Mouse (Mus musculus) thymus, postnatal 25 days (tissue): ENCODE data around the gene Eif4e.

ENCODE experiments used
- DNase-seq: peaks from one replicate; pipeline ENCODE4 v3.0.0; 2022

Eif4e gene

GRCm38 (mm10) chr3:138526073-138526915 lies at the start of gene Eif4e:
TSS of gene Eif4e (plus strand) at chr3:138526179.
- peak; percentile 45 for DNase-seq

DNA sequence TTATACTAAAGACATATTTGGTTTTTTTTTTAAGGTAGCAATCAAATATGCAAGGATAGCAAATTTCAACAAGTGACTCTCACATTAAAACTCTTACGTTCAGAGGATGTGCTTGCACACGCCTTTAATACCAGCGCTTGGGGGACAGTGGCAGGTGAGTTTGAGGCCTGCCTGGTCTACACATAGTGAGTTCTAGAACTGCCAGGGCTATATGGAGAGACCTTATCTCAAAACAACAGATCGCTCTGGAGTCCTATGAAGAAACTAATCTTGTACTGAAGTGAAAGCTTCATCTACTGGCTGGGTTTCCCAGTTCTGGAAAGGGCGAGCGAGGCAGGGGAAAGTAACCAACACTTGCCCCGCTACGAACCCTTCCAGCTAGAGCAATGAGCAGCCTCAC lies 46.5 kb upstream of the Eif4e start:
- no peak for DNase-seq

DNA sequence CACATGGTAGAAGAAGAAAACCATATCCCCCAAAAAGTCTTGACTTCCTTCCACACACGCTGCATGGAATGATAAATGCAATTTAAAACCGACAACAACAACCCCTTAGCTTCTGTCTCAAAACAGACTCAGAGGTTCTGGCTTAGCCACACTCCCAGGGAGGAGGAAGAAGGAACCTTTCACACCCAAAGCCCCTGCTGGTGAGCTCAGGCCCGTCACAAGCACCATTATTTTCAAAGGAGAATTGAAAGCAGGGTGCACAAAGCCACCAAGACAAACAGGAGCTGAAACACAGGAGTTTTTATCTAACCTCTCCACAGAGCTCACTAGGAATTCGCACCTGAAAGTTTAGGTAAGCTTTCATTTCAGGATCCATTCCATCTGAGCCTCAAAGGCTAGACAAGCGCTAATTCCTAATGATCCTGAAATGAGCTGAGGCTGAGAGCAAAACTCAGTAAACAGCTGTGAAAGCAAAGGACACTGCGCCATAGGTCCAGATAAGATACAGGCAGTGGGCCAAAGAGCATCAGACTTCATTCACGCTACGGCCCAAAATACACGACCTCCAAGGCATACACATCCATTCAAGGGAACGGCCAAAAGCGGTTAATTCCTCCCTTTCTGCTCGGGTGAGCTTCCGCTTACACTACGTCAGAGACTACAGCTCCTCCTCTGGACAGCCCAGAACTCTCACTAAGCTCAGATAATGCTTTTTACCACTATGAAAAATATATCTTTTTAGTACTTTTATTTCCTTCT lies 44.3 kb upstream of the Eif4e start:
- DNase-seq = no peak

DNA sequence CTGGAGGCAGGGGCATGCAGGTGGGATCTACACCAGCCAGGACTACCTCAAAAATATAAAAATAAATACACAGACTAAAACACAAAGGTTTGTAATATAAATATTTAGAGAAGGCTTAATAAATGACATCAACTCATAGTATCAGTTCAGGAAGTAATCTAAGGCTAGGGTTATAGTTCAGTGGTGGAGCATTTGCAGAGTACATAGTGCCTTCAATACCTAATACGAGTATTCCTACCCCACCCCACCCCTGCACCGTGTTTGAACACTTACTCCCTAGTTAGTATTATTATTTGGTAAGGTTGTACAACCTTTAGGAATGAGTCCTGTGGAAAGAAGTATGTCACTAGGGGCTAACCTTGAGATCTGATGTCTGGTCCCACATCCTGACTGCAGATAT lies 42.7 kb upstream of the Eif4e start:
- no peak for DNase-seq

DNA sequence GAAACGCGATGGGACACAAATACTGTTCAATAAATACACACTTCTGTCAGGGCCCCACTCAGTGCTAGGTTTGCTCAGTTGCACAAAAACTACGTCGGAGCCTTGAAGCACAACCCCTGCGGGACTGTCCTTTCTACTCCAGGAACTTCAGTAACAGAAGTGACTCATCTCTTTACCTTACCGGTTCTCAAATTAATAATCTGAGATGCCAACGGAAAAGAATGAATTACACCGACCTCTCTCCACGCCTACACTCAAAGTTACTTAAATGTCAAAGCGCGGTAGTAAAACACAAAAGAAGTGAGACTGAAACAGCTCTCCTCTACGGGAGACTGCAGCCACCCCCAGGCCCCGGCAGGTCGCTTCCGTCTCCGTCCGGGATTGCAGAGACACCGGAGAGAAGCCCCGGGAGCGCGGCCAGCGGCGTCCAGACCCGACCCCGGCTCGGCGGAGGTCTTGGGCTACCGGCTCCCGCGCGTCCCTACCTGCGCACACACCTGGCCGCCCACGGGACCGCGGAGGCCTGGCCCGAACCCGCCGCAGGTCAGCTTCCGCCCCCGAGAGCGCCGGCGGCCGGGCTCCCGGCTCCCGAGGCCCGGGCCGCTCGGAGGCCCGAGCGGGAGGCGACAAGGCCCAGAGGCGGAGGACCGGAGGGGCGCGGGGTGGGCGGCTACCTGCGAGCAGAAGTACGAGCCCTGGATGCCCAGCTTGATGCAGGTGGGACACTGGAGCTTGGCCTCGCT lies 37.2 kb upstream of the Eif4e start:
- no peak for DNase-seq

- peak; percentile 98 for DNase-seq
These were observed 36.5 kb upstream of the Eif4e start, which contains the start of gene Metap1 for GRCm38 (mm10) chr3:138489327-138490033. TSS of gene Metap1 (minus strand) at chr3:138489515.

- DNase-seq = peak; percentile 3
These were observed 36.0 kb upstream of the Eif4e start for GRCm38 (mm10) chr3:138490034-138490337.

- no peak for DNase-seq
These were observed 32.3 kb upstream of the Eif4e start for GRCm38 (mm10) chr3:138493668-138494067.

- DNase-seq = no peak
These were observed 31.4 kb upstream of the Eif4e start for GRCm38 (mm10) chr3:138494565-138494964.

DNA sequence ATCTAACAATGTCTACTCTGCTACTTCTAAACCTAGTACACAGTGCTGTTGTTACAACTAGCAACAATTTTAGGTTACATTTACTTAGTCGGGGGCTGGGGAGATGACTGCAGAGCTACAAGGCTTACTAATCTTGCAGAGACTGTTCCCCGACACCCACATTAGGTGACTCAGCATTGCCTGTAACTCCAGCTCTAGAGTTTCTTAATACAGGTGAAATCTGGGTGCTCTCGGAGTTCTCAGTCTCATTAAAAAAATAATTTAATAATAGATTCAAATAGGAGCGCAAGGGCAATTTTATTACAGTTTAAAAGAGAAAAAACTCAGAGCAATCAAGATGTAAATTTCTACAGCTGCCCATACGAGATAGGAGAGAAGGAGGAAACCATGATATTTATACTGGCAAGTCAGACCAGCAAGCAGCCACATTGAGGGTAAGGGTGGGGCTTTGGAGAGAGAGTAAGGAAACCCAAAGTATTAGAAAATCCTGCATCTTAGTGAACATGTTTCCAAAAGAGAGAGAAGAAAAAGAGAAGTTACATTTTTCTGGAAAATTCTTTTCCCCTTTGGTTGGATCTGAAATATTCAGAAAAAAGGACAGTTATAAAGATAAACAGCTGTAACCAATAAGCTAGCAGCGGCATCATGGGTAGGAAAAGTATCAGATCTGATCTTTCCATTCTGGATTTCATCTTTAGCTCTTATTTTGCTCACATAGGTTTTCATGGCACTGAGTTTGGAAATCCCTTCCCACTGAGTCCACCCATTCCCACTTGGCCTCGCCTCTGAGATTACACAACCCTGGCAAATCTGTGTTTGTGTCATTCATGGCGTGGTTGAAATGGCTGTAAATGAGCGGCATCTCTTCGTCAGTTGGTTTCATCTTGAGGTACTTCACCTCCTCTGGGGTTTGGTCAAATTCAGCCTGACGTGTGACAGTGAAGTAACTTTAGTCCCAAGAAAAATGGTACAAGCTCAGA lies 30.5 kb upstream of the Eif4e start:
- DNase-seq = no peak

- no peak for DNase-seq
These were observed 27.2 kb upstream of the Eif4e start for GRCm38 (mm10) chr3:138498731-138499130.

DNA sequence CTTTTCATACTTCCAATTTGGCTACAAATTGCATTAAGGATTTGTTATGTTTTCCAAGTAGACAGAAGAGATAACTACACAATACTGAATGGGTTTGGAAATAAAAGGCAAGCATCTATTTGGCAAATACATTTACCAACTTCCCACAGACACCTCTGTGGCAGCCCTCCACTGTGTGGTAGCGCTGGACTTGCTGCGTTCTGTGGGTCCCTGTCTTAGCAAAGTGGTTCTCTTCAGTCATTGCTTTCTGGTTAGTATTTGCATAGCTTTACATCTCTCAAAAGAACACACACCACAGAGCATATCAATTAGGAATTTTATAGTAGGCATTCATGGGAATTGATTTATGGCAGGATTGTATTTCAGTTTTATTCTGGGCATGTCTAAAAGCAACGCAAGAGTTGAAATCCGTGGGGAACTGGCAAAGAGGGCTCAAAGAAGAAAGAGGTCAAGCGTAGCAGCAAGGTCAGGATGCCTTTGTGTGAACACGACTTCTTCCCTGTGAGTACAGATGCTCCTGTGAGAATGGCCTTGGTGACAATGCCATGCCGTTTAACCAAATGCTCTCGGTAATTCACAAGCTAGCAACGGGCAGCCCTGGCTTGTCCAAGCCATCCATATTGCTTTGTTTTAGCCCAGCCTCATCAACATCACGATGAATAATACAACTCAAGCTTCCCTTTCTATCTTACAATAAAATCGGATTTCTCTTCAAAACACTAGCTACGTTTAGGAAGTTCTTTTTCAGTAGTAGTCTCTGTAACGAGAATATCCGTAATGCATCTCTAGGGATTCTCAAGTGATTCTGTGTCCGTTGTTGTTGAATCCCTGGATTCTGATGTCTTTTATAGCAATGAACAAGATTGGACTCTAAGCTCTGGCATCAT lies 25.9 kb upstream of the Eif4e start:
- DNase-seq = no peak

DNA sequence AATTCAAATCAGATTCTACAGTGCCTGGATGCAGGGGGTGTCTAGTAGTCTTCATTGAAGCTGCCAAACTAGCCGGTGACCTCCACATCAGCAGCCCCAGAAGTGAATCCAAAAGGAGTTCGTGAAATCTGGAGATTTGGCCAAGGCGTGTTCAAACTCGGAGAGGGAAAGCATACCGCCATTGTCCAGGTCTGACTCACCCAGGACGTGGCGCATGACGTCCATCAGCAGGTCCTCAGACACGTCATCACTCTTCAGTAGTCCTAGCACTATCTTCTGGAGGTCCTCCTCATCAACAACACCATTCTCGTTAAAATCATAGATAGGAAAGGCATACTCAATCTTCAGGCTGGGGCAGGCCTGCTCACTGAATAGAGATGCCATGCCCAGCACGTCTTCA lies 22.2 kb upstream of the Eif4e start:
- DNase-seq = no peak

DNA sequence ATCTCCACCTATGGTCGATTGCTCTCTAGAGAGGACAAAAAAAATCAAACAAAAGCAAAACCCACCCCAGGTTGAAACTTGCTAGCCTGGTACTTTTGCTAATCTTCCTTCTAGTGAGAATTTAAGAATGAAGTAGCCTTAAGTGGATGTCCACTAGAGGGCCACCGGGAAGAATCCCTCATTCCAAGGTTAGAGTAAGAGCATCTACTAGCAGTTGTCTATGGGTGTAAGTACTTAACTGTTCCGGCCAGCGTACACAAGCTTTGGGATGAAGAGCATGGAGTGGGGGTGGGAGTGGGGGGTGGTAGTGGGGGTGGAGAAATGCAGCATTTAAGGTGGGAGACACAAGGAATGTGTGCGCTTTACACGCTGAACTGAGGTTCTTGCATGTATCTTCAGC lies 19.2 kb upstream of the Eif4e start:
- no peak for DNase-seq

- no peak for DNase-seq
These were observed 16.4 kb upstream of the Eif4e start for GRCm38 (mm10) chr3:138509581-138509980.

DNA sequence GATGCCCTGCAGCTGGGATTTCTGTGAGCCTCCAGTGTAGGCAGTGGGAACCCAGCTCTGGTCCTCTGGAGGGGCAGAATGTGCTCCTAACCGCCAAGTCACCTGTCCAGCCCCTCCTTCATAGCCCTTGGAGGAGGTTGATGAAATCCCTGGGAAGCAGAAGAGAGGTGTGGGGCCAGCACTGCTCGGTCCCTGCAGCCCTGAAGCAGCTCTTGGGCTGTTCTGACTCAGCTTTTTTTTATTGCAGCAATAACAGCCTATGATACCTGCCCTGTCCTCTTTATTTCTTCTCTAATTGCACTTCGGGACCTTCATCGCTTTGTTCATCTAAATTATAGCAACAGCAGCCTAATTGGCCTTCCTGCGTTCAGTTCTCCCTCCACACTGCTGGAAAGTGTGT lies 15.5 kb upstream of the Eif4e start:
- no peak for DNase-seq

DNA sequence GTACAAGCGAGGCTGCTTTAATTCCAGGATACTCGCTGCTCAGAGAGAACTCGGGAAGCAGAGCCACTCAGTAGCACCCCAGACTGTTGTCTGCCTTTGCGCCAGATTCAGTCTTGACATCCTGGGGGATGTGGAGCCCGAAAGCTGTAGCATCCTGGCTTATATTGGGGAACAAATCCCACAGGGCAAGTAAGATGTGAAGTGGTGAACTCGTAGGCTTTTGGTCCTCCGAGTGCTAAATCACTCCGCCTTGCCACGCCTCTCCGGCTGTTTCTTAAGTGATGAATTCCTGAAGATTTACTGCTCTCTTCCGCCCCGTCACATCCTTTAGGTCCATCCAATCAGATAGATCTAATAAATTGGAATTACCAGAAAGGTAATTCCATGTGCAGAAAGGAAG lies 12.7 kb upstream of the Eif4e start:
- no peak for DNase-seq

- no peak for DNase-seq
These were observed 11.2 kb upstream of the Eif4e start for GRCm38 (mm10) chr3:138514749-138515148.

- no peak for DNase-seq
These were observed 10.2 kb upstream of the Eif4e start for GRCm38 (mm10) chr3:138515656-138516370.

DNA sequence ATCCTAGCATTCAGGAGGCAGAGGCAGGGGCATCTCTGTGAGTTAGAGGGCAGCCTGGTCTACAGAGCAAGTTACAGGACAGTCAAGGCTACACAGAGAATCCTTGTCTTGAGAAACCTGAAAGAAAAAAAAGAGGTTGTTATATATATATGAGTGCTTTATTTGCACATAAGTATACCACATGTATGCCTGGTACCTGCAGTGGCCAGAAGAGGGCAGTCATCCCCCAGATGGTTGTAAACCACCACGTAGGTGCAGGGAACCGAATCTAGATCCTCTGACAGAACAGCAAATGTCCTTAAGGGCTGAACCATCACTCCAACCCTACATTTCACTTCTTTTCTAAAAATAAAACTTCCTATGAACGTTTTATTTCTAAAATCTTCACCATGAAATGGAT lies 8.1 kb upstream of the Eif4e start:
- DNase-seq = peak; percentile 53
